Mouse (Mus musculus) lung, adult 18-20 months (tissue): ENCODE data around the gene Disp2.

Experiments
- DNase-seq, 2 experiments: peaks; one replicate each; pipeline ENCODE4 v3.0.0; 2022; ENCODE audit warnings: mixed read lengths in 2 of 2

The Disp2 gene

DNA sequence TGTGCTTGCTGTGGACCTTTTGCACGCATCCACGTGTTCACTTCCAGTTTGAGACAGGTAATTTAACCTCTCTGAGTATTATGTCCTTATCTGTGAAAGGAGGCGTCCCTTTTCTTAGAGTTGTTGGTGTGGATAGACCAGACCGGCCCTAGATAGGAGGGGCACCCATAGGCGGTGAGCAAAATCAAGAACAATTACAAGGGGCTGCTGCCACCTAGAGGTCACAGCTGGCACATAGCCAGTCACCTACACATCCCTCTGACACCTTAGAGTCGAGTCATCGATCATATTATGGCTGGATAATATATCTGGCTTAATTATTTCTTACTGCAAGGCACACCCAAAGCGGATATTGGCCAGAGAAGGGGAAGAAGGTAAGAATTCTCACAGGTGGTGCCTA, 19.7 kb upstream of the Disp2 start:
- DNase-seq: peak; percentile 64 to 77

DNA sequence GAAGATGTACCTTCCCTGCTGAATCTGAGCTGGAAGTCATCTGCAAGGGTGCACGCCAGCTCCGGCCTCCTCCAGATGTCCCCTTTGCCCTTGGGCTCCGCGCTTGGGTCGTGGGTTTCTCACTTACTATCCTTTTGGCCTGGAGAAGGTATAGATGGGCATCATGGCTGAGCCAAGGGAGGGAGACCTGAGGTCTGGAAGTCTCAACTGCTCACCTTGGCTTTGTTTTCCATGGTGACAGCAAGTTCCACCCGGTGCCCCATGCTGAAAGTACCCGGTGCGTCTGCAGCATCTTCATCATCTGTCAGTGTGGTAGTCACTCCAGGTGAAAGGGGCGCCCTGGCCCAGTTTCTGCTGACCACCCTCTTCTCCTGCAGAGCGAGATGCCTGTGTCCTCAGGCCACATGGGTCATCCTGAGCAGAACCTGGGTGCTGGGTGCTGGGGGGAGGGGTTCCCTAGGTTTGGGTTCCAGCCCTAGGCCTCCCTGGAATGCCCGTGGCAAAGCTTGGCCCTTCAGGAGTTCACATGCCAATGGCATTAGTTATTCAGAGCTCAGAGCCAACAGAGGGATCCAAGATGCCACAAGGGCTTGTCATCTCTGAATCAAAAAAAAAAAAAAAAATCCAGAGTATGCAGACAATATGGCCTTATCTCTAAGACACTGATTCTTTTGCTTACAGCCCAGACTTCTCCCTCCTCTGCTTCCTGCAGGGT, 19.1 kb upstream of the Disp2 start:
- no peak for DNase-seq

DNA sequence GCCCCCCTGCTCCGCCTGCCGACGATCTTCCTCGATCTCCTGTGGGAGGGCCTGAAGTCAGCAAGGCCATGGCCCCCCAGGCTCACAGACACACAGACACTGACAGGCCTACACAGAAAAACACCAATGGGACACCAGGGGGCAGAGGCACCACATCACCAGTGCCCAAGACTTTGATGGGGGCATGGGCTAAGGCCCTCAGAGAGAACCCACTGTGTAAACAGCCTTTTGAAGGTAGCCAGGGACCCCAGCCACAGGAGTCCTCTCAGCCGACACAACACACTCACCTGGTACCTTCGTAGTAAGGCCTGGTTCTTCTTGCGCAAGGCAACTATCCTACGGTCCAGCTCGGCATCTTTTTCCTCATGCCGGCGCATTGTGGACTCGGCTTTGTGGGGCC, 18.2 kb upstream of the Disp2 start:
- DNase-seq: no peak

DNA sequence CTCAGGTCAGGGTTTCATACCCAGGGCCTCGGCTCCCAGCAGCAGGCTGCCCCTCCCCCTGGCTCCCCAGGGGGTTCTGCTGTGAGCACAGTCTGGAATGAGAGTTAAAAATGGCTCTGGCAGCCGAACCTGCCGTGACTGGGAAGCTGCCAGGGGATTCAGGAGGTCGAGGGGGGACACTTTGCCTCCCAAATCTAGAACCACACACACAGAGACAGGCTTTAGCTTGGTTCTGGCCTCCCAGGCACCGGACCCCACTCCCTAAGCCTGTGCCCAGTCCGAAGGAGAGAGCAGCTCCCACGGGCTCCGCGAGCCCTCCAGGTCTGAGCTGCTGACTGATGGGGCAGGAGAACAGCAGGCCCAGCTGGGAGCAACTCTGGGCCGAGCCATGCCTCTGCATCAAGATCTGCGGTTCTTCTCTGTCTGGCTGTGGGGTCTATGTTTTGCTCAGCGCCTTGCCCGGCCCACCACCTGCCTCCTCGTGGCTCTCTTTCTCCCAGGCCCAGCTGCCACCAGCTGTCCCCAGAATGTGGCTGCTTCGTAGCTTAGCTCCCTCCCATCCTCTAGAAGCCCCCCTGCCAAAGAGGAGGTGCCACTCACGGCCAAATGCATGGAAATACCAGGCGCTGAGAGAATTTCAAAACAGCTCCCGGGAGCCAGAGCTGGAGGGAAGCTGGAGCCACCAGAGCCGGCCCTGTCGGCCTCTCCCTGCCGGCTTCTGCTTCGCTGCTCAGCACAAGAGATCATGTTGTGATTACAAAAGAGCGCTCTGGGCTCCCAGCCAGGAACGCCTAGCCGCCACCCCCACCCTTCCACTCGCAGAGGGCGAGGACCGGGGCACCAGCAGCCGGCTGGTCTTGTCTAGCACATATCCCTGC, 17.4 kb upstream of the Disp2 start, which contains the start of gene Ccdc9b:
Gene Ccdc9b (minus strand): TSS at position 756 of the 878 bp plus-strand sequence.
- peak; percentile 97 for DNase-seq

DNA sequence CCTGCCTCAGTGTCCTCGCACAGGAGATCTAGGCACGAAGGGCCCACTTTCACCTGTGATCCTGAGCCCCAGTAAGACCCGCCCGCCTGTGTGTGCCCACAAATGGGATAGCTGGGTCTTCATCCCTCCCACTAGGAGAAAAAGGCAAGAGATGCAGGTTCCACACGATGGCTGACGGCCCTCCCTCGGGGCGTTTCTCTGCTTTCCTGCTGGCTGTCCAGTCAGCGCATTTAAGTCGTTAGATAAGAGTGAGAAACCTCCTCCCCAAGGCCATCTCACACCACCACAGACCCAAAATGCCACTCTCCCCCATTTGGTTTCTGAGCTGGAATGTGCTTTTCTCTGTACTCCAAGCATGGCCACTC, 16.8 kb upstream of the Disp2 start:
- no peak for DNase-seq

DNA sequence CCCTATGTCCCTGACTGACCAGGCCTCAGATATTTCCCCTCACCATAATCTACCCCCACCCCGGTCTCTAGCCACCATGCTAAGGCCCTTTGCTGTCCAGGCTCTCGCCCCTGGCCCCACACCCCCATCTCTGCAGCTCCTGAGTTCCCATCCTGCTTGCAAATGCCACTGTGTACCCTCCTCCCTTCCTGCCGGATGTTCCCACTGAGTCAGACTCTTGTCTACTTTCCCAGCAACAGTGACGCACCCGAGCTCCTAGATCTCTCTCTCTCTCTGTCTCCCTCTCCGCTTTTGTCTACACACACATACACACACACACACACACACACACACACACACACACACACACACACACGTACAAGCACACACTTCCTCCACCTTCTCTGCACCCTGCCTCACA, 16.1 kb upstream of the Disp2 start:
- peak; percentile 80 to 87 for DNase-seq

DNA sequence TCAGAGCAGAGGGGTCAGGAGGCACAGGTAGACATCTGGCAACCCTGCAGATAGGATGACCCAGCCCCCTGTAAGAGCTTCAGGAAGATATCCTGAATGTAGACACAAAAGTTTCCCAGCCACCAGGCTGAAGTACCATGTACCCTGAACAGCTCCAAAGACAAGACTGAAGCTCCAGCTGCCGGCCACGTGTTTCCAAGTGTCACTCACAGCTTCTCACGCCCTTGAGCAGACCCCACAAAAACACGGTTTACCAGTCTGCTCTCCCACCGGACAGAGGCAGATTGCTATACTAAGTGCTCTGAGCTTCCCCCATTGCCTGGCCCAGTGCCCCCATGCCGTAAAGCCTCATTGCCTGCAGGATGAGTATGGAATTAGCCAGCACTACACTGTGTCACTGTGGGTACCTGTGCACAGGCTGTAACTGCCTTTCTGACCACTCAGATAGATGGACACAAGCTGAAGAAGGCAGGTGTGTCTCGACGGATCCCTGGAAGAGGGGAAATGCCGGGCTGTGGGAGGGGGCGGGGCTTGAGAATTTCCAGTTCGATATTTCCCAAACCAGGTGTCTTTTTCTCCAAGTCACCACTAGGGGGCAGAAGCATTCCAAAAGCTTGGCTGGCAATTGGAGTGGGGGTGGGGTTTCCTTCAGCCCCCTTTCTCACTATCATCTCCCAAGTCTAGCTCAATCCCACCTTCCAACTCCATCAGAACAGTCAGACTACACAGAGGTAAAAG, 15.3 kb upstream of the Disp2 start:
- peak in 1 of 2 experiments; percentile 70 for DNase-seq

DNA sequence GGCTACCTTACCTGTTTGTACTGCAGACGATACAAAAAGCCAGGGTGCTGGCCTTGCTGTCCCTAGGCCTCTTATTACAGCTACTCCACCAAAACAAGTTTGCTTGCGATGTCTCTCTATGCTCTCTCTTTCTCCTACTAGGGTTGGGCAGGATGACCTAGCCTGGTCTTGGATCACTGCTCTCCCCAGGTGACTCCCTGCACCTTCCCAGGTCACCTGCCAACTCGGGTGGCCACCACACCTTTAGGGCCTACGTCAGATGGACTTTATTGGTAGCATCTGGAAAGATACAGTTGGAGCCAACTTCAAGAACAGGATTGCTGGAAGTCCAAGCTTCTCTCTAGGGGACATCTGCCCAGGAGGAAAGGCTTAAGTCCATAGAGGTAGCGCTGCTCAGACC, 14.6 kb upstream of the Disp2 start:
- no peak for DNase-seq

DNA sequence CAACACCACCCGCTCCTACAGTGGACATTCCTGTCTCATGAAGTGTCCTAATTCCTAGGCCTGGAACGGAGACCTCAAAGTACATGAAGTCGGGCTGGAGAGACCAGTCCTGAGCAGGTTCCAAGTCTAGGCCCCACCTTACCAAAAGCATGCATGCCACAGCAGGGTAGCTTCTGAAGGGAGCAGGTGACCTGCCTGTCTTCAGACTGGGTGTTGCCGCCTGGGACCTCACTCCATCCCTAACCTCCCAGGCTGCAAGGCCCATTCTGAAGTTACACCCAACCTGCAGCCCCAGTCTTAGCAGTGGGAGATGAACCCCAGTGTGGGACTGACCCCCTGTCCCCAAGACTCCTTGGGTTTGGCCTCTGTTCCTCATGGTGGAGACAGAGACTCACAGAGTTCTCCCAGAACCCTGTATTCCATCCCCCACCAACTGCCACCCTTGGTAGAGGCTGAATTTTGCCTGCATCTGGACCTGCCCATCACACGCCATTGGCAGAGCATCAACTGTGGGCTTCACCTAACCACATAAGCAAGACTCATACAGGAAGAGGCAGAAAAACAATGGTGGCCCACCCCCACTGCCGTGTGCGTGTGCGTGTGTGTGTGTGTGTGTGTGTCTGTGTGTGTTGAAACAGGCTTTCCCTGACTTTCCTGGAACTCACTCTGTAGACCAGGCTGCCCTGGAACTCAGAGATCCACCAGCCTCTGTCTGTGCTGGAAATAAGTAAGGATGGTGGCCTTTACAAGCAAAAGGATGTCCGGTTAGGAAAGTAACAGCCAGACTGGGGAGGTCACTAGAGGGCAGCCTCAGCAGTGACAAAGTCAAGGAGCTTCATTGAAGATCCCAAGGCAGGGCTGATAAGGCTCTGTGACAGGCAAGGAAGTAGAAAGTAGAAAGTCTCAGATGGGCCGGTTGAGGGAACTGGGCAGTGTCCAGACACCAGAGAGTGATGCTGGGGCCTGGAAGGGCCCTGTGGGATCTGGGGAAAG, 13.2 kb upstream of the Disp2 start:
- peak in 1 of 2 experiments; percentile 52 for DNase-seq

DNA sequence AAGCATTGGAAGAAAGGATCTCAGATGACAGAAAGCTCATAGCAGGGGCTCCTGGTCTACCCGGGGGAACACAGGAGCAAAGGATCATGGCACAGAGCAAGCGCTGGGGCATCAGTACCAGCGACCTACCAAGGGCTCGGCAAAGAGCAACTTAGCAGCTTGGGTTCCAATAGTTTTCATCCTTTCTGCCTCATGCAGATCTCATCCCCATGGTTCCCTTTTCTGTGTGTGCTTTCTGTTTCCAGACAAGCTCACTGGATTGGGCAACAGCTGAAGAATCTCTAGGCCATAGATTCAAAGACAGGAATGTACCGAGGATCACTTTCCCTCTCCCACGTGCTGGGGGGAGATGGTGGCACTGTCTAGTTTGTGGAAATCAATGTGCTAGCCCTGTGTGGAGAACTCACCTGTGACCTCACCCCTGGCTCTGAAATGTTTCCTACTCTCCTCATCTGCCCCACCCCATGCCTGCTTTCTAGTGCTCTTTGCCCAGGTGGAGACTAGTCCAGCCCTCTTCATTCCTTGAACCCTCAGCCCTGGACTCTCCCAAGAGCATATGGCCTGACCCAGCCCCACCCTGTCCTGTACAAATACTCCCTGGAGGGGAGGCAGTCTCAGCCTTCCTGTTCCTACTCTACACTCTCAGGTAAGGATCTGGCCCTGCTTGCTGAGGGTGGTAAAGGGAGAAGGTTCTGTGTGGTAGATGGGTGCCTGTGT, 7.2 kb upstream of the Disp2 start, which contains the start of gene Phgr1:
Gene Phgr1 (plus strand): TSS at position 612 of the 717 bp plus-strand sequence.
- DNase-seq: no peak

DNA sequence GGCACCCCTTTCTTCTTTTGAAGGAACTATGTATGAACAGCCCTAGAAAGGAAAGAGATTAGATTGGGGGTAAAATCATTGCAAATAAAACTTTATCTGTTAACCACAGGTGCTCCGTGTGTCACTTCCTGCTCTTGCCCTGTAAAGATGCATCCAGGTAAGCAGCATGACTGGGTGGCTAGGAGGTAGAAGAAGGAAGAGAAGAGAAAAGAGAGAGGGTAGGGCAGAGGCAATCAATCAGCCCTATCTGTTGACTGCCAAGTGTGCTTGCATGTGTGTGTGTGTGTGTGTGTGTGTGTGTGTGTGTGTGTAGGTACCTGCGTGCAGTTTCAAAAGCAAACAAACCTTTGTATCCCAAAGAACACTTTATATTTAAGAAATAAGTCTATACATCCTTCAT, 5.0 kb upstream of the Disp2 start:
- no peak for DNase-seq

DNA sequence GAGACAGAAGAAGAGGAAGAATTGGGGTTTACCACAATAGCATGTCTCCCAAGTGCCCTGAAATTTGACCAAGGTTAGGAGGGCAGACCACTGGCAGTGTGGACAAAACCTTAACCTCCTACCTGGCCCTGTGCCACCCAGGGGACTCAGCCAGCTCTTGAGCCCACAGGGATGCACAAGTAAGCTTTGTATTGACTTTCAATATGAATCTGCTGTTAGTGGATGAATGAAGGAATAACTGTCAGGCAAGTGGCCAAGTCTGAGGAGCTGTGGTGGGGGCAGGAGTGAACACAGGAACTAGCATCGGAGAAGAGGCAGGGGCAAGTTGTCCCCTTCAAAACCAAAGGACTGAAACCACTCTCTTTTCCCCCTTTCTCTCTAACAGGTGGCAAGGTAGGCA, 4.1 kb upstream of the Disp2 start:
- DNase-seq: no peak

DNA sequence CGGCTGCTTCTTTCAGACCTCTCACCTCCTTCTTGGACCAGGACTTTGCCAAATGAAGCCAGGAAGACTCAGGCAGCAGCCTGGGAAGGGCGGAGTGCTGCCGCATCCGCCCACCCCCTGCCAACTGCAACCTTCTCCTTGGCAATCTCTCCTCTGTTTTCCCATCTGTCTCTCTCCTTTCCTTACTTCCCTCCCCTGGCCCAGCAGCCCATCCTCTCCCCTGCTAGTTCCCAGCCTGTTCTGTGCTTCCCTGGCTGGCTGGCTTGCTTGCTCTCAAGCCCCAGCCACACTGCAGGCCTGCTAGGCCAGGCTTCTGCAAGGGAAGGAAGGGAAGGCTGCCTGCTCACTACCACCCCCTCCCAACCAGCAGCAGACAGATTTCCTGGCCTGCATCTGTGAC, 3.7 kb upstream of the Disp2 start:
- no peak for DNase-seq

DNA sequence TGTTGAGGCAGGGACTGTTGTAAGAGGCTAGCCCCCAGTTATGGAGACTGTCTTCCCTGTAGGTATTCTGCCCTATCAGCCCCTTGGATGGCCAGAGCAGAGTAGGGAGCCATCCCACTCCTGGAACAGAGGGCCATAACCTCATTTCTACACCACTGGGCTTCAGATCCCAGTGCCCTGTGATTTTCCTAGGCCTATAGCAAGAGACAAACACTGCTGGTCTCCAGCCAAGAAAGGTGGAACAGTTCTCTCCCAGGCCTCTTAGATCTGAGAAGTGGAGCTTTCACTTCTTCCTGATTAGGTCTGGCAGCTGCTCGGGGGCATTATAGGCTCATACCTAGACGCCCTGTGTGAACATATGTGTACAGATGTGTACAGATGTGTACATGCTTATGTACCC, 3.2 kb upstream of the Disp2 start:
- no peak for DNase-seq

DNA sequence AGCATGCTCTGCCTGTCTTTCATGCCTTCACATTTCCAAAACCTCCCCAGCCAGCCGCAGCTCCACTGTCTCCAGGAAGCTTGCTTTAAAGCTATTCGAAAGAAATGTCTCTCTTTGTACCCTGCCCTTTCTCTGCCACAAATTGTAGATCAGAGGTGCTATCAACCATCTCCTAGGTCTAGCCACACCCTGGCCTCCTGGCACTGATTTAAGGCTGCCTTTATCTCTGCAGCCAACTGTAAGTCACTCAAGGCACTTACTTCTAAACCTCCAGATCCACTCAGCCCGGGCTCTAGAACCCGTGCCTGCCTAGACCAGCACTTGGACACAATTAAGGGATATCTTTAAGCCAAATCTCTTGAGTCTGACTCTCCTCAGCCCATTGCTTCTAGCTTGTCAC, 1.1 kb upstream of the Disp2 start:
- DNase-seq: no peak

DNA sequence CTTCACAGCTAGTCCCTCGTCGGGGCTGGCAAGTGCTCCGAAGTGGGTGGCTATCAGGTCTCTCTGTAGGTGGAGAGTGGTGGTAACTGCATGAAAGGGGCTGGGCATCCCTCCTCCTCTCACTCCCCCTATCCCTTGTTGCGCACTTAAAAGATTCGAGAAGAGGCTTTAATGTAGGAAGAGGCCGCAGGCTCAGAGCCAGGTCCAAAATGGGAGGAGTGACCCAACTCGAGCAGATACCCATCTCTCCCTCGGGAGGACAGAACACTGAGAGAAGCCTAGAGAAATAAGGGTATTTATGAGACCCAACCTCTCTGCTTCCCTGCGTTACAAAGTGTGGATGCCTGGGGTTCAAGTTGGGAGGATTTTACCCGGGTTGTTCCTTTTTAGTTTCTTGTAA, 454 bp upstream of the Disp2 start:
- DNase-seq: no peak

DNA sequence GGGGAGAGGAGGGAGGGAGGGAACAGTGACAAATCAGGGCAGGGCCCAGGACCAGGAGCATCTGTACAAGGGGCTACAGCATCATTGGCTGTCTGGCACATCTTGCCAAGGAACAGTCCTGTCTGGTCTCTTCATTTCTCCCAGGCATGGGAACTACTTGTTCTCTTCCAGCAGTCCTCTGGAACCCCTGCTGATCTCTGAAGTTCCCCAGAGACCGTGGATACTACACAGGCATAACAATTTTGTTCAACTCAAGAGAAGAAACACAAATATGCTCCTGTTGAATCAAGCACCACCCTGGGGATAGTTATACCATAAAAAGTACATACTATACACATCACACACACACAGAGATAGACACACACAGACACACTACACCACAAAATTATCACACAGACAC, 1.6 kb downstream of the Disp2 start:
- DNase-seq: no peak

DNA sequence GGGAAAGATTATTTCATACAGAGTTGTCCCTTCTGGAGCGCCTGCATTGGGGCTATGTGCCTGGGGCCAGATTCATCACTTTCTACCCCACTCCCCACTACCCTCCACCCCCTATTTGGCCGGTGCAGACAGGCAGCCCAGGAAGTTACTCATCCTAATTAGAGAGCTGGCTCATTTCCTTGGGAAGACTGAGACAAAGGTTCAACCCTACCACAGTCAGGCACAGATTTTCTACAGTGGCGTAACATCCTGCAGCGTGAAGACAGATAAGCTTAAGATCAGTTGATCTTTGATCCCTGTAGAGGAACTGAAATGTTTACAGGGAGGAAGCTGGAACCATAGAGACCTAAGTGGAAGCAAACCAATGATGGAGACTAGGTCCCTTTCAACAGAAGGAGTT, 2.8 kb downstream of the Disp2 start:
- DNase-seq: peak in 1 of 2 experiments; percentile 52

DNA sequence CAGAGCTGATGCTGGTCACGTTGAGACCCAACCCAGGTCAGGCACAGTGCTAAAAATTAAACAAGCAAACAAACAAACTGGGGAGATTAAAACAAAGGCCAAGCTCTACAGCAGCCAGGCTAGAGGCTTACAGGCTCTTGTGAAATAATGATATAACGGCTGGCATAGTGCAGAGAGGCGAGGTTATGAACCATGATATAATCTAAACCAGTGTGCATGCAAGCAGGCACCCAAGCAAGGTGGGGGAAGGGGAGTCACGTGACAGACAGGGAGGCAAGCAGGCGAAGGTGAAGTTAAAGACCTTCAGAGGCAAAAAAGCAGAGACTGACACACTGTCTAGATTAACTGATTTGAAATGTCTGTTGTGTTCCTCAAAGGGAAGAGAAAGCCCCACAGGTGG, 3.6 kb downstream of the Disp2 start:
- no peak for DNase-seq

DNA sequence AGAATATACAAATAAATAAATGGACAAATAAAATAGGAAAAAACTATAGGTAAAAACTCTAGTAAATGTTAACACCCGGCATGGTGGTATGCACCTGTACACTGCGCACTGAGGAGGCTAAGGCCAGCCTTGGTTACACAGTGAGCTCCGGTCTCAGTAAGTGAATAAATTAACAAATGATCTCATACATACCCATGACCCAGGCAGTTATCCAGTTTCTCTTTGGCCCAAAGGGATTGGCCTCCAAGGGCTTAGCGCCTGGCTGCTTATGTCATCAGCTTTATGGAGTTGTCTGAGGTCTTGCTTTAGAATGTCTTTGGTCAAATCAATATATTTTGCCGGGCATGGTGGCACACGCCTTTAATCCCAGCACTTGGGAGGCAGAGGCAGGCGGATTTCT, 4.1 kb downstream of the Disp2 start:
- DNase-seq: no peak

DNA sequence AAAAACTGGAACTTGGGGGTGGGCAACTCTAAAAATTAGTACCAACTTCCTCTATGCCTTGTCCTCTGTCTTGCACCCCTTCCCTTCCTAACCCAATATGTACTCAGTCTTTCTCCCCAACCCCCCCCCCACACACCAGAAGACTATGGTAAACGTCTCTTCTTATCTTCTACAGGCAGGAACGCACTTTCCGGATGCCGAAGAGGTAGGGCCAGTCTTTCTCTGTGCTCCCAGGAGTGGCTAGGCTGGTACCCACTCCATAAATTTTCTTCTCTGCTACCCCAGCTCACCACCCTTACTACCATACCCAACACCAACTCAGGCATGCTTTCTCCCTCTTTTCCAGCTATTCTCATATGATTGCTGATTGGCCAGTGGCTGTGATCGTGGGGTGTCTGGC, 7.0 kb downstream of the Disp2 start:
- DNase-seq: no peak

DNA sequence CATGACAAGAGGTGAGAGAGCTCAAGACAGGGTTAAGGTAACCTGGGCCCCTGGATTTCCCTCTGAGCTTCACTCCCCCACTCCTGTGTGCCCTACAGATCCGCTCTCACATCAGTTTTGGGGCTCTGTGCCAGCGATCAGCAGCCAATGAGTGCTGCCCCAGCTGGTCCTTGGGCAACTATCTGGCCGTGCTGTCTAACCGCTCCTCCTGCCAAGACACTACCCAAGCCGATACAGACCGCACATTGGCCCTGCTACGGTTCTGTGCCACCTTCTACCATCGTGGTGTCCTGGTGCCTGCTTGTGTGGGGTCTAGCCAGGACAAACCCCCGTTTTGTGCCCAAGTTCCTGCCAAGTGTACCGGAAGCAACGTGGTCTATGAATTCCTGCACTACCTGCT, 10.0 kb downstream of the Disp2 start:
- no peak for DNase-seq
